Mouse (Mus musculus) ES-Bruce4 (cell line): ENCODE data around the gene AI464131. TPM values are rescaled to one million over a fixed set of nuclear protein-coding genes. Genes with fewer than 3 reads are reported as not detected.
"Not testable (repeated sequence)": the region's sequence is repeated elsewhere in the genome, so short reads cannot be mapped to it uniquely, and the experiment has no call there.

Experiments
- H3K27ac ChIP-seq: 2 replicates; pipeline ENCODE4 v1.5.1; 2012; ENCODE audit warnings: low read length, inconsistent platforms; ENCODE audit not compliant: insufficient read depth
- H3K27me3 ChIP-seq: 2 replicates; pipeline ENCODE4 v1.6.1; 2012; ENCODE audit warnings: mild to moderate bottlenecking, low read length, inconsistent platforms; ENCODE audit not compliant: control insufficient read depth, poor library complexity, insufficient read depth, severe bottlenecking
- H3K36me3 ChIP-seq: 2 replicates; pipeline ENCODE4 v1.6.1; 2012; ENCODE audit warnings: inconsistent platforms, mild to moderate bottlenecking, low read length, moderate library complexity; ENCODE audit not compliant: control insufficient read depth, poor library complexity, insufficient read depth, severe bottlenecking
- H3K4me1 ChIP-seq: one replicate; pipeline ENCODE4 v1.8.1; 2011; ENCODE audit warnings: low read length; ENCODE audit not compliant: control insufficient read depth, insufficient read depth
- H3K4me3 ChIP-seq: 2 replicates; pipeline ENCODE4 v1.5.1; 2011; ENCODE audit warnings: low read depth, mild to moderate bottlenecking, low read length
- H3K9ac ChIP-seq: 2 replicates; pipeline ENCODE4 v1.6.1; 2012; ENCODE audit warnings: low read depth, mild to moderate bottlenecking, inconsistent platforms; ENCODE audit not compliant: poor library complexity, severe bottlenecking
- H3K9me3 ChIP-seq: replicated peaks from 2 replicates; pipeline ENCODE4 v1.6.1; 2012; ENCODE audit warnings: mild to moderate bottlenecking, low read length, inconsistent platforms; ENCODE audit not compliant: control insufficient read depth, poor library complexity, insufficient read depth, severe bottlenecking
- CTCF ChIP-seq: IDR thresholded peaks from one replicate; pipeline ENCODE4 v1.8.1; 2011; ENCODE audit warnings: low read depth, low read length
- EP300 ChIP-seq: IDR thresholded peaks from 2 replicates; pipeline ENCODE4 v1.6.1; 2011; ENCODE audit warnings: low read depth, low read length; ENCODE audit not compliant: insufficient read depth
- POLR2A ChIP-seq: IDR thresholded peaks from one replicate; pipeline ENCODE4 v1.8.1; 2011; ENCODE audit warnings: low read length; ENCODE audit not compliant: insufficient read depth
- polyA plus RNA-seq: library from polyadenylated mRNA; stranded (reverse); fragments of >200 nt; gene quantifications from 2 replicates; pipeline ENCODE4 v1.2.4, GENCODE M21; 2011; ENCODE audit warnings: low read depth; ENCODE audit not compliant: missing spikeins, insufficient read depth, insufficient read length

AI464131 gene
- polyA plus RNA-seq, 1 experiment: 3.9 TPM

DNA sequence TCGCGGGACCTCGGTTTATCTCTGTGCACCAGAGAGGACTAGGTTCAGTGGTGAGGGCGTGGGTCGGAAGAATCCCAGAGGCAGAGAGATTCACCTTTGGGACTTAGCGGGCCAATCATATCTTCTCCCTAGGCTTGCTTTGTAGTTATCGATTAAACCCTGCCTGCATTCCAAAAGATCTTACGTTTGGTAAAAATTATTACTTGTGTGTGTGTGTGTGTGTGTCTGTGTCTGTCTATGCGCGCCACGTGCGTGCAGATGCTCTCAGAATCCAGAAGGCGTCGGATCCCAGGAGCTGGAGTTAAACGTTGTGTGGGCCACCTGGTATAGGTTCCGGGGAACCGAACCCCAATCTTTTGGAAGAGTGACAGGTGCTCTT is 37.6 kb downstream of the AI464131 start:
- Histone ChIP-seq H3K9me3 (peaks cover 19% of the 10 kb centered on the region), H3K36me3 (no peaks in the 10 kb centered on the region), H3K27me3 (no peaks in the 10 kb centered on the region), H3K4me1 (no peaks in the 10 kb centered on the region), H3K27ac (0 out of 2 replicates have a peak overlapping the region, but pooled peaks have one; percentile 23), H3K4me3 (peak overlapping the region; percentile 96), H3K9ac (peak overlapping the region; percentile 72)
- no peak for TF ChIP-seq CTCF
- no peak for TF ChIP-seq POLR2A
- no peak for TF ChIP-seq EP300

DNA sequence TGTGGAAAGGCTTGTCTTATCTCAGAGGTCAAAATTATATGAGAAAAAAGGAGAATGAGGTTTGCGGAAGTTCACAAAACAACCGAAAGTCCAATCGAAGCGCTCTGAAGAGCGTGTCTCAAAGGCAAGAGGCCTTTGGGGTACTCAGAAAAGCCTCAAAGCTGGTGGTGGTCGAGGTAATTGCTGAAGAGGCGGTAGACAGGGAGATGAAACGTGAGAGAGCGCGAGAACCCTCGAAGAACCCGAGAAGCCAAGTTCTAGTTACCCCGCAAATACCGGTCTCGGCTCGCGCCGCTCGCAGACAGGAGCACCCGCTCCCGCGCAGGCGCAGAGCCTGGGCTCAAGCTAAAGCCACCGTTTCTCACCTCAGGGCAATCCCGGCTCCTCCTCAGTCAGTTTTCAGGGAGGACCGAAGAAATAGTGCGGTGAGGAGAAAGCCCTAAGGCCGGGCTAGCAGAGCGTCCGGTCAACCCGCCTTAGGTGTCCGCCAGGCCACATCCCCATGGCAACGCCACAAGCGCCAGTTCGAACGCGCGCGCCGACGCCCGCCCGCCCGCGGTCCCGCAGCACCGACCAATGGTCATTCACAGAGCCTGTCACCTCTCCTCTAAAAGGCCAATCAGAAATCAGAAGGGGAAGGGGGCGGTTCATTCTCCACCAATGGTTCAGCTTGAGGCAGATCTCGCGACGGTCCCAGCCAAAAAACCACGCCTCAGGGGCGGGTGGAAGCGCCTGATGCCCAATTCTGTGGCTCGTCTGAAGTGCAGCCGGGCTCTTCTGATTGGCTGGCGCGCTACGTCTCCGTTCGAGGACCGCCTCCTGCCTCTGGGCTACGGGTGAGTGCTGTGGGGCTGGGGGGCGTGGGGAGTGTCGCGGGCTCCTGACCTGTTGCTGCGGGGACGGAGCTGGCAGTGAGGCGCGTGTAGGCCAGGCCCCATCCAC is 38.3 kb downstream of the AI464131 start, which contains the start of the genes Kif24 and Nudt2:
Gene Kif24, minus strand, starts transcription at position 543 of the 942 bp plus-strand sequence.
Gene Nudt2, plus strand, starts transcription at position 807 of the 942 bp plus-strand sequence.
- peak; percentile 61 for TF ChIP-seq POLR2A
- TF ChIP-seq CTCF: no peak
- Histone ChIP-seq H3K4me3 (peak within 1 kb of the TSS; percentile 96), H3K9ac (peak within 1 kb of the TSS; percentile 76), H3K9me3 (peaks cover 24% of the 10 kb centered on the region), H3K36me3 (no peaks in the 10 kb centered on the region), H3K27ac (peak within 1 kb of the TSS; percentile 23; the same call in 1 of the 2 replicates), H3K27me3 (no peaks in the 10 kb centered on the region), H3K4me1 (no peaks in the 10 kb centered on the region)

DNA sequence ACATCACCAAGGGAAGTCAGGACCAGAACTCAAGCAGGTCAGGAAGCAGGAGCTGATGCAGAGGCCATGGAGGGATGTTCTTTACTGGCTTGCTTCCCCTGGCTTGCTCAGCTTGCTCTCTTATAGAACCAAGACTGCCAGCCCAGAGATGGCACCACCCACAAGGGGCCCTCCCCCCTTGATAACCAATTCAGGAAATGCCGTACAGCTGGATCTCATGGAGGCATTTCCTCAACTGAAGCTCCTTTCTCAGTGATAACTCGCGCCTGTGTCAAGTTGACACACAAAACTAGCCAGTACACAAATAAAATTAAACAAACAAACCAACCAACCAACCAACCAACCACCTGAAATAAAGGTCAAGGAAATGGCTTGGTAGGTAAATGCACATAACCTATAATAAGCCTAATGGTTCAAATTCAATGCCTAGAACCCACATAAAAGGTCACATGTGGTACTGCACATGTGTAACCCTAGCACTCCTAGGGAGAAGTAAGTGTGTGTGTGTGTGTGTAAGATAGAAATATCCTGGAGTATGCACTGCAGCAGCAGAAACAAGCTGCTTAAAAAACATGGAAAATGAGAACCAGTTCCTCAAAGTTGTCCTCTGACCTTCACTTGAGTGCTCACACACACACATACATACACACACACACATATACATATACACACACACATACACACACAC is 39.7 kb downstream of the AI464131 start:
- H3K4me1 ChIP-seq, H3K36me3 ChIP-seq, H3K27ac ChIP-seq, H3K4me3 ChIP-seq, H3K27me3 ChIP-seq: not testable (repeated sequence)
- Histone ChIP-seq H3K9me3 (peaks cover 24% of the 10 kb centered on the region), H3K9ac (peak overlapping the region; percentile 76; the same call in 1 of the 2 replicates)

DNA sequence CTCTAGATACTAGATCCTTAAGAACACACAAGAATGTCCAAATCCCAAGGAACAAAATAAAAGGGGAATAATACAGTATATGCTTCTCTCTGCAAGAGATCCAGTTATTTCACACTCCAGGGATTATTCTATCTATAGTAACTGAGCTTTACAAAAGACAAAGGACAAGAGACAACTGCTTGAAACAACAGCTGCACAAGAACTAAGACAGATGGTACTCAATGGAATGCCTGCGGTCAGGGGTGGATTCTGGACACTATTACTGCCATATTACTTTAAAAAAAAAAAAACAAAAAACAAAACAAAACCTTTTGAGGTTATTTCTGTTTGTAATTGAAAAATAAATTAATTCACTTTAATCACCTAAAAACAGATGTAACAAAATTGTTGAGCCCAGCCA is 42.2 kb downstream of the AI464131 start:
- no peaks in the 10 kb centered on the region for H3K4me1 ChIP-seq
- TF ChIP-seq EP300 (no peak), CTCF (no peak), POLR2A (no peak)
- no peak overlapping the region for H3K4me3 ChIP-seq
- no peak overlapping the region for H3K27ac ChIP-seq
- H3K27me3 ChIP-seq: no peaks in the 10 kb centered on the region
- no peak overlapping the region for H3K9ac ChIP-seq
- H3K36me3 ChIP-seq: no peaks in the 10 kb centered on the region
- peaks cover 24% of the 10 kb centered on the region for H3K9me3 ChIP-seq

DNA sequence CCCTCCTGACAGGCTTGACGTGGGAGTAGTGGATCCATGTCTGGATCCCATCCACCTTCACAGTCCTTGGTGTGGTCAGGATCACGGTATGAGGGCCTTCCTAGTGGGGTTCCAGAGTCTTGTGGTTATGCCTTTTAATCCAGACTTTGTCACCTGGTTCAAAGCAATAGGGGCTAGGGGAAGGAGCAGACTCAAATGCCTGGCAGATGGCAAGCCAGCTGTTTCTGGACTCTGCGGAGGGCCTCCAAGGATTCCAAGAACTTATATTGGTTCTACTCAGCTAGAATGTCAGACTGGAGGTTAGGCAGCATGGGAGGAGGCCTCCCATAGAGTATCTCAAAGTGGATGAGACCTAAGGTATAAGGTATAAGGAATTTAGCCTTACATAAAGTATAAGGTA is 55.3 kb downstream of the AI464131 start:
- TF ChIP-seq CTCF: no peak
- no peak for TF ChIP-seq POLR2A
- no peak for TF ChIP-seq EP300
- Histone ChIP-seq H3K27me3 (no peaks in the 10 kb centered on the region), H3K9me3 (peaks cover 10% of the 10 kb centered on the region), H3K9ac (no peak overlapping the region), H3K36me3 (0 out of 2 replicates have a peak, but pooled peaks cover 2% of the 10 kb centered on the region), H3K27ac (no peak overlapping the region), H3K4me3 (no peak overlapping the region), H3K4me1 (no peaks in the 10 kb centered on the region)

Other genes with a start within 250 kb of the AI464131 start
- gene Ubap2, start 227.9 kb downstream of the AI464131 start, polyA plus RNA-seq: 144 TPM in 2 replicates
- 51.1 and 53.0 TPM in 2 replicates for gene Dcaf12, start 188.2 kb downstream of the AI464131 start, polyA plus RNA-seq
- 72.5 and 91.6 TPM in 2 replicates for gene Ubap1, start 154.1 kb downstream of the AI464131 start, polyA plus RNA-seq
- gene Kif24, start 38.2 kb downstream of the AI464131 start, polyA plus RNA-seq: 20.3 and 25.7 TPM in 2 replicates
- gene Nudt2, start 37.9 kb downstream of the AI464131 start, polyA plus RNA-seq: 37.4 and 38.3 TPM in 2 replicates
- not detected in 2 replicates for gene 1110017D15Rik, start 14.3 kb upstream of the AI464131 start, polyA plus RNA-seq
- 3.8 and 4.3 TPM in 2 replicates for gene Fam219a, start 66.5 kb upstream of the AI464131 start, polyA plus RNA-seq
- gene Dnaic1, start 66.7 kb upstream of the AI464131 start, polyA plus RNA-seq: 4.3 and 7.3 TPM in 2 replicates
- gene Enho, start 137.2 kb upstream of the AI464131 start, polyA plus RNA-seq: 5.3 and 5.4 TPM in 2 replicates
- gene Cntfr, start 194.0 kb upstream of the AI464131 start, polyA plus RNA-seq: 23.9 and 27.1 TPM in 2 replicates
- gene Il11ra1, start 196.9 kb upstream of the AI464131 start, polyA plus RNA-seq: 4.5 and 4.7 TPM in 2 replicates
- gene Rpp25l, start 210.5 kb upstream of the AI464131 start, polyA plus RNA-seq: 23.5 and 23.8 TPM in 2 replicates
- 65.1 and 67.6 TPM in 2 replicates for gene Dctn3, start 220.1 kb upstream of the AI464131 start, polyA plus RNA-seq
- 0.64 and 0.69 TPM in 2 replicates for gene Arid3c, start 228.1 kb upstream of the AI464131 start, polyA plus RNA-seq